Mouse (Mus musculus): ENCODE results near the gene Mydgf. TPM values are rescaled to one million over a fixed set of nuclear protein-coding genes. Genes with fewer than 3 reads are reported as not detected.
A peak's percentile ranks its signal among the peaks of the same experiment; 100 is the strongest.

Mydgf gene
- 78.0 and 80.7 TPM in 2 replicates for polyA plus RNA-seq (2016; fragmentation: Nextera tagmentation; extraction: Ambion mirVana)

GRCm38 (mm10) chr17:56183658-56184103 is at the start of gene Mydgf:
Gene Mydgf, minus strand, starts transcription at chr17:56183920.
- Histone ChIP-seq H3K27ac (peak within 1 kb of the TSS; percentile 84), H3K36me3 (peaks cover 63% of the 10 kb centered on the region), H3K4me3 (peak within 1 kb of the TSS; percentile 91), H3K4me1 (peaks cover 30% of the 10 kb centered on the region), H3K27me3 (ENCODE audit: low read depth, poor library complexity, severe bottlenecking) (no peaks in the 10 kb centered on the region), H3K9me3 (replicated peaks) (no peaks in the 10 kb centered on the region)
- DNase-seq (ENCODE audit: low spot score), result peak; percentile 96
- under 1% methylated on average over 47 of the region's 47 CpGs for WGBS

GRCm38 (mm10) chr17:56233389-56233788 is 49.7 kb upstream of the Mydgf start:
- no peak overlapping the region for H3K27ac ChIP-seq
- H3K4me3 ChIP-seq, result no peak overlapping the region
- H3K36me3 ChIP-seq, result no peaks in the 10 kb centered on the region
- no peaks in the 10 kb centered on the region for H3K9me3 ChIP-seq (replicated peaks)
- H3K27me3 ChIP-seq (ENCODE audit: low read depth, poor library complexity, severe bottlenecking), result no peaks in the 10 kb centered on the region
- peaks cover 15% of the 10 kb centered on the region for H3K4me1 ChIP-seq
- 60% methylated on average over 8 of the region's 8 CpGs for WGBS
- no peak for DNase-seq (ENCODE audit: low spot score)

- DNase-seq (ENCODE audit: low spot score), result no peak
- H3K27ac ChIP-seq, result no peak overlapping the region
- no peaks in the 10 kb centered on the region for H3K9me3 ChIP-seq (replicated peaks)
- no peaks in the 10 kb centered on the region for H3K36me3 ChIP-seq
- WGBS, result 69% methylated on average over 10 of the region's 10 CpGs
- H3K4me3 ChIP-seq, result no peak overlapping the region
- no peaks in the 10 kb centered on the region for H3K27me3 ChIP-seq (ENCODE audit: low read depth, poor library complexity, severe bottlenecking)
- H3K4me1 ChIP-seq, result peaks cover 9% of the 10 kb centered on the region
Measured at GRCm38 (mm10) chr17:56229943-56230342, 46.2 kb upstream of the Mydgf start.

- 81% methylated on average over 3 of the region's 3 CpGs for WGBS
- Histone ChIP-seq H3K27ac (no peak overlapping the region), H3K36me3 (no peaks in the 10 kb centered on the region), H3K27me3 (ENCODE audit: low read depth, poor library complexity, severe bottlenecking) (no peaks in the 10 kb centered on the region), H3K9me3 (replicated peaks) (no peaks in the 10 kb centered on the region), H3K4me3 (no peak overlapping the region), H3K4me1 (no peaks in the 10 kb centered on the region)
- DNase-seq (ENCODE audit: low spot score), result no peak
Measured at GRCm38 (mm10) chr17:56226566-56226965, 42.8 kb upstream of the Mydgf start.

- WGBS, result 55% methylated on average over 1 of the region's 1 CpGs
- Histone ChIP-seq H3K36me3 (no peaks in the 10 kb centered on the region), H3K27ac (no peak overlapping the region), H3K4me3 (no peak overlapping the region), H3K4me1 (0 out of 2 replicates have a peak, but pooled peaks cover 2% of the 10 kb centered on the region), H3K9me3 (replicated peaks) (no peaks in the 10 kb centered on the region), H3K27me3 (ENCODE audit: low read depth, poor library complexity, severe bottlenecking) (no peaks in the 10 kb centered on the region)
- DNase-seq (ENCODE audit: low spot score), result no peak
Measured at GRCm38 (mm10) chr17:56224916-56225315, 41.2 kb upstream of the Mydgf start.

GRCm38 (mm10) chr17:56219805-56220204 is 36.1 kb upstream of the Mydgf start:
- Histone ChIP-seq H3K27ac (no peak overlapping the region), H3K36me3 (peaks cover 8% of the 10 kb centered on the region; the same call in 1 of the 2 replicates), H3K4me3 (peak overlapping the region; percentile 93; the same call in 1 of the 2 replicates), H3K4me1 (peaks cover 31% of the 10 kb centered on the region), H3K9me3 (replicated peaks) (no peaks in the 10 kb centered on the region), H3K27me3 (ENCODE audit: low read depth, poor library complexity, severe bottlenecking) (no peaks in the 10 kb centered on the region)
- no peak for DNase-seq (ENCODE audit: low spot score)
- 57% methylated on average over 3 of the region's 3 CpGs for WGBS

GRCm38 (mm10) chr17:56219251-56219650 is 35.5 kb upstream of the Mydgf start:
- Histone ChIP-seq H3K27me3 (ENCODE audit: low read depth, poor library complexity, severe bottlenecking) (no peaks in the 10 kb centered on the region), H3K9me3 (replicated peaks) (no peaks in the 10 kb centered on the region), H3K4me3 (peak overlapping the region; percentile 93), H3K4me1 (peaks cover 31% of the 10 kb centered on the region), H3K27ac (peak overlapping the region; percentile 92), H3K36me3 (peaks cover 14% of the 10 kb centered on the region)
- 52% methylated on average over 12 of the region's 12 CpGs for WGBS
- no peak for DNase-seq (ENCODE audit: low spot score)

- Histone ChIP-seq H3K36me3 (peaks cover 17% of the 10 kb centered on the region), H3K4me1 (peaks cover 31% of the 10 kb centered on the region), H3K27me3 (ENCODE audit: low read depth, poor library complexity, severe bottlenecking) (no peaks in the 10 kb centered on the region), H3K4me3 (peak within 1 kb of the TSS; percentile 93), H3K27ac (peak within 1 kb of the TSS; percentile 92), H3K9me3 (replicated peaks) (no peaks in the 10 kb centered on the region)
- under 1% methylated on average over 73 of the region's 78 CpGs for WGBS
- peak; percentile 91 for DNase-seq (ENCODE audit: low spot score)
Measured at GRCm38 (mm10) chr17:56218377-56219191, 34.9 kb upstream of the Mydgf start, which contains the start of gene Dpp9. Gene Dpp9, minus strand, starts transcription at chr17:56218905.

GRCm38 (mm10) chr17:56217670-56218069 is 34.0 kb upstream of the Mydgf start:
- 73% methylated on average over 13 of the region's 13 CpGs for WGBS
- Histone ChIP-seq H3K9me3 (replicated peaks) (no peaks in the 10 kb centered on the region), H3K27me3 (ENCODE audit: low read depth, poor library complexity, severe bottlenecking) (no peaks in the 10 kb centered on the region), H3K4me3 (peak overlapping the region; percentile 93), H3K4me1 (peaks cover 35% of the 10 kb centered on the region), H3K36me3 (peaks cover 18% of the 10 kb centered on the region), H3K27ac (peak overlapping the region; percentile 92; the same call in 1 of the 2 replicates)
- DNase-seq (ENCODE audit: low spot score), result no peak

- Histone ChIP-seq H3K4me1 (peaks cover 30% of the 10 kb centered on the region), H3K36me3 (peaks cover 52% of the 10 kb centered on the region), H3K9me3 (replicated peaks) (no peaks in the 10 kb centered on the region), H3K4me3 (no peak overlapping the region), H3K27ac (no peak overlapping the region), H3K27me3 (ENCODE audit: low read depth, poor library complexity, severe bottlenecking) (no peaks in the 10 kb centered on the region)
- DNase-seq (ENCODE audit: low spot score), result no peak
- WGBS, result 82% methylated on average over 1 of the region's 1 CpGs
Measured at GRCm38 (mm10) chr17:56214229-56214628, 30.5 kb upstream of the Mydgf start.

- 73% methylated on average over 6 of the region's 6 CpGs for WGBS
- Histone ChIP-seq H3K9me3 (replicated peaks) (no peaks in the 10 kb centered on the region), H3K27ac (no peak overlapping the region), H3K4me1 (peaks cover 19% of the 10 kb centered on the region), H3K27me3 (ENCODE audit: low read depth, poor library complexity, severe bottlenecking) (no peaks in the 10 kb centered on the region), H3K36me3 (peaks cover 67% of the 10 kb centered on the region), H3K4me3 (no peak overlapping the region)
- no peak for DNase-seq (ENCODE audit: low spot score)
Measured at GRCm38 (mm10) chr17:56212676-56213075, 29.0 kb upstream of the Mydgf start.

GRCm38 (mm10) chr17:56211090-56211489 is 27.4 kb upstream of the Mydgf start:
- H3K4me1 ChIP-seq, result peaks cover 4% of the 10 kb centered on the region; the same call in 1 of the 2 replicates
- DNase-seq (ENCODE audit: low spot score), result no peak
- no peaks in the 10 kb centered on the region for H3K9me3 ChIP-seq (replicated peaks)
- H3K4me3 ChIP-seq, result no peak overlapping the region
- WGBS, result 96% methylated on average over 2 of the region's 2 CpGs
- peaks cover 80% of the 10 kb centered on the region for H3K36me3 ChIP-seq
- no peaks in the 10 kb centered on the region for H3K27me3 ChIP-seq (ENCODE audit: low read depth, poor library complexity, severe bottlenecking)
- H3K27ac ChIP-seq, result no peak overlapping the region

- H3K27me3 ChIP-seq (ENCODE audit: low read depth, poor library complexity, severe bottlenecking), result no peaks in the 10 kb centered on the region
- no peaks in the 10 kb centered on the region for H3K9me3 ChIP-seq (replicated peaks)
- H3K36me3 ChIP-seq, result peaks cover 91% of the 10 kb centered on the region
- WGBS, result 90% methylated on average over 3 of the region's 3 CpGs
- no peak overlapping the region for H3K27ac ChIP-seq
- peaks cover 4% of the 10 kb centered on the region; the same call in 1 of the 2 replicates for H3K4me1 ChIP-seq
- DNase-seq (ENCODE audit: low spot score), result no peak
- H3K4me3 ChIP-seq, result no peak overlapping the region
Measured at GRCm38 (mm10) chr17:56208821-56209220, 25.1 kb upstream of the Mydgf start.

Measured in limb, embryonic 10.5 days (tissue).